Mouse (Mus musculus) adrenal gland, postnatal 0 days (tissue): ENCODE measurements around the gene Gm156. TPM values are rescaled to one million over a fixed set of nuclear protein-coding genes. Genes with fewer than 3 reads are reported as not detected.

Experiments
- polyA plus RNA-seq: library from polyadenylated mRNA; unstranded; fragments of >200 nt; fragmentation: Nextera tagmentation; extraction: Ambion mirVana; gene quantifications from 2 replicates; pipeline ENCODE4 v1.2.1, GENCODE M21; 2015

Gm156 gene
- not detected in 2 replicates for polyA plus RNA-seq

DNA sequence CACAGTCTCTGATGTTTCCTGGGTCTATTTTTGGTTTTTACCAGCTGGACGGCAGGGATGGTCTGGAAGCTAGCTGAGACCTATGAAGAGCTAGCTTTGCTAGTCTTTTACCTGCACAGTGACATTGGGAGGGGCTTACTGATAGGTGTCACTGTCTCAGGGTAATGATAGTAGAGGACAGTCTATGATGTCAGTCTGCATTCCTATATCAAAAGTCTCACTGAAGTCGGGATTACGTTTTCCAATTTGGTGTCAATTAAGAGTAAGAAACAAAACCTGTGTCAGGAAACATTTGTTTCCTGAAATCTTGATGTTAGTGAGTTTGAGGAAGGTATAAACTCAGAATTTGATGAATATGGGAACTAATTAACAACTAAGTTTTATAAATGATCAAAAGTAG lies at the start of gene Gm156:
Gene Gm156, minus strand, starts transcription at position 101 of the 400 bp plus-strand sequence.

DNA sequence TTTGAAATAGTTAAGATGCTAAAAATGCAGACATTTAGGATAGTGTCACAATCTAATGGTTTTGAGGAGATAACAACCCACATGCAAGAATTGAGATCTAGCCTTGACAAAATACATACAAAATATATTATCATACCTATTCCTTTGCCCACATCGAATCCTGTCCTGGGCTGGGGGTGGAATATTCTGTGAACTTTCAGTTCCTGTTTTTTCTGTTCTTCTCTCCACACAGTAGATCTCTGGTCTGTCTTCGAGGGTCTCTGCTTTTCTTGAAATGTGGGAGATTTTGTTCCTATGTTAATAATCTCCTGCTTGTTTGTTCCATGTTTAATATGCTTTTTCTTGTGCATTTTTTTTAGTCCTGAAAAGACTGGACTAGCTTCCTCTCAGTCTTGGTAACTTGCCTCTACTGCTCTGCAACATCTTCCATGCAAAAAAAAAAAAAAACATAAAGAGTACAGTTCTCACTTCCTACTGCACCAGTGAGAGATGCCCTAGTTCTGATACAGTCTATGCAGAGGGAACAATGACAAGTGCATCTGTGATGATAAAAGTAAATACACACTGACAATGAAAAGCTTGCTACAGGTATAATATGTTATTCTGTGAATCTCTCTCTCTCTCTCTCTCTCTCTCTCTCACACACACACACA lies 43.9 kb downstream of the Gm156 start, which contains the start of gene Klri2:
Gene Klri2, minus strand, starts transcription at position 416 of the 653 bp plus-strand sequence.

GRCm38 (mm10) chr6:129717032-129717431 lies 67.0 kb downstream of the Gm156 start, which contains the start of gene Klri1:
TSS of gene Klri1 (minus strand) at chr6:129717132.

Other genes starting within 250 kb of the Gm156 start
- gene Klre1, start 206.4 kb downstream of the Gm156 start, polyA plus RNA-seq, result not detected in 2 replicates
- 1.2 and 3.5 TPM in 2 replicates for gene Klrd1, start 192.5 kb downstream of the Gm156 start, polyA plus RNA-seq
- 0.22 and 0.57 TPM in 2 replicates for gene Klrk1, start 160.4 kb downstream of the Gm156 start, polyA plus RNA-seq
- gene Klrc3, start 140.9 kb downstream of the Gm156 start, polyA plus RNA-seq, result not detected in 2 replicates
- gene Klrc2, start 123.6 kb downstream of the Gm156 start, polyA plus RNA-seq, result 0.06 and 0.17 TPM in 2 replicates
- 0.44 and 0.85 TPM in 2 replicates for gene Klrc1, start 105.3 kb downstream of the Gm156 start, polyA plus RNA-seq
- not detected in 2 replicates for gene Klri1, start 67.1 kb downstream of the Gm156 start, polyA plus RNA-seq
- gene Klri2, start 43.8 kb downstream of the Gm156 start, polyA plus RNA-seq, result 0.13 TPM in 1 of 2 replicates, not detected in the other
- not detected in 2 replicates for gene Gm17631, start 78.4 kb upstream of the Gm156 start, polyA plus RNA-seq
- gene Klra17, start 92.4 kb upstream of the Gm156 start, polyA plus RNA-seq, result 0.15 TPM in 1 of 2 replicates, not detected in the other
- gene Klra5, start 133.4 kb upstream of the Gm156 start, polyA plus RNA-seq, result 0.39 TPM in 1 of 2 replicates, not detected in the other
- not detected in 2 replicates for gene Klra6, start 242.7 kb upstream of the Gm156 start, polyA plus RNA-seq